Mouse (Mus musculus): ENCODE measurements around the gene Snhg11. TPM values are rescaled to one million over a fixed set of nuclear protein-coding genes. Genes with fewer than 3 reads are reported as not detected.

The Snhg11 gene
- total RNA-seq, 2 experiments from 2014 or later = 568 to 604 TPM

DNA sequence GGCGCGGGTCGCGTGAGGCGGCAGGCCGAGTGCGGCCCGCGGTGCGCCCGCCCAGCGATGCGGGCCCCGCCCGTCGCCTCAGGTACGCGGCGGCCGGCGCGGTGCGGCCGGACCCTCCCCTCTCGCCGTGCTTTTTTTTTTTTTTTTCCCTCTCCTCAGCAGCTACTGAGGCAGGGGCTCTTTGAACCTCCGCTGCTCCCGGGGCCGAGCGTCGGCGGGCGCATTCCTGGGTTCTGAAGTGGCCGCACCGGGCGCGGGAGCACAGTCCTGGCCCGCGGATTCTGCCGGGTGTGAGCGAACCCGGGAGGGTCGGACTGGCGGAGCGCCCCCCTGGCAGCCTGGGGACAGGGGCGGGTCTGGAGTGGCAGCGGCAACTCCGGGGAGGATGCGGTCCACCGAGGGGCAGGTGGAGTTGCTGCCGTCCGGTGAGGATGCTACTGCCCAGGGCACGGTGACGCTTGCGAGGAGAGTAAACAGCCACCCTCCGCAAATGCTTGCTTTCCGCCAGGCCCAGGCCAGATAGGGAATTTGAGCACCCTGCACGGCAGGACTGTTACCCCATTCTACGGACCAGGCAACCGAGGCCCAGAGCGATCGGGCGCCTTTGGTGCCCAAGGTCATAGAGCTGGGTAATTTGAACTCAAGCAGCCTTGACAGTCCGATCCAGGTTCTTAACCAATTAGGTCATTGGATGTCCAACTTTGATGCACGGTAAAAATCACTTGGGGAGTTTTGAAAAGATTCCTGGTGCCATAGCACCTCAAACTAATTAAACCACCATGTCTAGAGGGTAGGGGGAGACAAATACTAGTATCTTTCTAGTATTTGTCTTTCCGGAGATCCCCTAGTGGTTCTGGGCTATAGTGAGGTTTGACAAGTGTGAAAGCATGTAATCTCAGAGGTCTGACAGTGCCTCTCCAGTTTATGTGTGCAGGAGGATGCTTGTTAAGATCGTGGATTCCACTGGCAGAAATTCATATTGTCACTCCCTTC lies 34.9 kb downstream of the Snhg11 start:
- intact Hi-C loops (cut with DNase I) = no loop called here
- peak in 1 of 2 experiments; percentile 24 for DNase-seq (ENCODE audit: low spot score in 2 of 2)

DNA sequence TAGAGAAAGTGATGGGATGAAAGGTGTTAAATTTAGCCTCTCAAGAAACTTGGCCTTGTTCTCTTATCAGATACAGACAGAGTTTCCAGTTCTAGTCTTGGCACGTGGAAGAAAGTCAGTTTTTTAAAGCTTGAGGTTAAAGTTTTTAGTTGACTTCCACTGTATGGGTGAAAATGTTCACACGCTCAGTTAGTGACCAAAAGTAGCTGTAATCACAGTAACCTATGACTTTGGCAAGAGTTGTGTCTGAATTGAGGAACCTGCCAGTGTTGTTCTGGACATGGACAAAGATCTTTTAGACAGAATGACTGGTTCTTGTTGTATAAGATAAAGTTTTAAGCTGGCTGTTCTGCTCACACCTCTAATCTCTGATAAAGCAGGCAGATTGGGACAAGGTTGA lies 37.8 kb downstream of the Snhg11 start:
- intact Hi-C loops (cut with DNase I) = no loop called here

DNA sequence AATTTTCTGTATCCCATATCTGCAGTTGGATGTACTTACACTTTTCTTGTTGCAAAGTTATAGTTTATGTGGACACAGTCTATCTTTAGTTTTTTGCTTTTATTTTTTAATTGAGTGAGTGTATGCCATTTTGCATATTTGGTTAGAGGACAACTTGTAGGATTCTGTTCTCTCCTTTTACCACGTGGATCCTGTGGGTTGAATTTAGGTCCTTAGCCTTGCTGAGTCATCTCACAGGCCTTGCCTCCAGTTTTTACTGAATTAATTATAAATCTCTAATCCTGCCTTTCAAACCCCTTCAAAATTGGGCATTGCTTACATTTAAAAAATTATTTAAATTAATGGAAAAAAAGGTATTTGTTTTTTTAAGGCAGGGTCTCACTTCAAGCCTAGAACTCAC lies 40.4 kb downstream of the Snhg11 start:
- intact Hi-C loops (cut with DNase I) = no loop called here
- DNase-seq (ENCODE audit: low spot score in 2 of 2) = no peak

More for the DNA sequence above, 37.8 kb downstream of the Snhg11 start:
- DNase-seq (ENCODE audit: low spot score in 2 of 2) = no peak

DNA sequence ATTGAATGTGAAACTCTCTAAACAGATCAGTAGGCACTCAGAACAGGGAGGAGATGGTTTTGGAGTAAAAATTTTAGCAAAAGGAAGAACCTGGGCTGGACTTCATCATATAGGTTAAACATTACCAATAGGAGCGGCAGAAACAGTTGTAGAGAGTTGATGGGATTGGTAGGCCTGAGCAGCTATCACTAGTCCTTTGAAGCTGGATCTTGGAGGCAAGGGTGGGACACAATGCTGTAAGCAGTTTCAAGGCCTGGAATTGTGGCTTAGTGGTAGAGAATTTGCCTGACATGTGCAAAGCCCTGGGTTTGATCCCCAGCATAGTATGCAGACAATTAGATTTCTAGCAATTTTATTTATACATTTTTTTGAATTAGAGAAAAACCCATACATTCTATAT lies 43.2 kb downstream of the Snhg11 start:
- intact Hi-C loops (cut with DNase I) = no loop called here
- no peak for DNase-seq (ENCODE audit: low spot score in 2 of 2)

Other genes starting within 250 kb of the Snhg11 start
- gene Tgm2, start 229.2 kb upstream of the Snhg11 start, total RNA-seq (2021) = 1 to 10 TPM; 7.1 to 8.3 TPM
- gene D630003M21Rik, start 146.4 kb upstream of the Snhg11 start, total RNA-seq (2021) = 1 to 10 TPM; 3.8 to 4.8 TPM
- not detected for gene Bpi, start 117.5 kb upstream of the Snhg11 start, total RNA-seq (2021)
- gene Lbp, start 69.1 kb upstream of the Snhg11 start, total RNA-seq (2021) = 1 to 10 TPM; 3.4 to 4.5 TPM
- gene Ralgapb, start 34.2 kb downstream of the Snhg11 start, total RNA-seq (2021) = 10 to 100 TPM; 93.1 to 93.2 TPM
- not detected for gene Adig, start 127.0 kb downstream of the Snhg11 start, total RNA-seq (2021)
- not detected for gene Arhgap40, start 137.2 kb downstream of the Snhg11 start, total RNA-seq (2021)
- gene Slc32a1, start 235.1 kb downstream of the Snhg11 start, total RNA-seq (2021) = 10 to 100 TPM; 89.6 to 100.0 TPM
- gene Actr5, start 249.2 kb downstream of the Snhg11 start, total RNA-seq (2021) = 10 to 100 TPM in 1 of 2 experiments, 1 to 10 TPM in 1; 9.1 to 10.1 TPM

Measured in left cerebral cortex, postnatal 14 days (tissue).